Mouse (Mus musculus) neural tube, embryonic 14.5 days (tissue): ENCODE results near the gene Ankfy1. TPM values are rescaled to one million over a fixed set of nuclear protein-coding genes. Genes with fewer than 3 reads are reported as not detected.

Experiments used
- ATAC-seq: fragments of 200-750 bp; cut with Nextera tagmentation; 2 replicates; pipeline ENCODE4 v1.8.0; 2017; ENCODE audit warnings: low read depth, mild to moderate bottlenecking, moderate TSS enrichment, moderate library complexity
- H3K27ac ChIP-seq: fragments of 300-500 bp; sonication (generic); 2 replicates; pipeline ENCODE4 v1.5.1; 2014; ENCODE audit warnings: low read depth, mild to moderate bottlenecking, control low read depth, low read length, moderate library complexity, mixed read lengths
- H3K27me3 ChIP-seq: fragments of 300-500 bp; sonication (generic); 2 replicates; pipeline ENCODE4 v1.6.1; 2014; ENCODE audit warnings: low read length; ENCODE audit not compliant: control insufficient read depth, insufficient read depth
- H3K36me3 ChIP-seq: fragments of 300-500 bp; sonication (generic); 2 replicates; pipeline ENCODE4 v1.6.1; 2014; ENCODE audit warnings: low read length, mixed read lengths; ENCODE audit not compliant: control insufficient read depth, insufficient read depth
- H3K4me1 ChIP-seq: fragments of 300-500 bp; sonication (generic); 2 replicates; pipeline ENCODE4 v1.6.1; 2014; ENCODE audit warnings: low read length; ENCODE audit not compliant: control insufficient read depth, insufficient read depth
- H3K4me2 ChIP-seq: fragments of 300-500 bp; sonication (generic); 2 replicates; pipeline ENCODE4 v1.6.1; 2014; ENCODE audit warnings: mild to moderate bottlenecking, low read depth, low read length, control low read depth
- H3K4me3 ChIP-seq: fragments of 300-500 bp; sonication (generic); 2 replicates; pipeline ENCODE4 v1.5.1; 2014; ENCODE audit warnings: low read depth, low read length, control low read depth, mixed read lengths
- H3K9ac ChIP-seq: fragments of 300-500 bp; sonication (generic); replicated peaks from 2 replicates; pipeline ENCODE4 v1.6.1; 2014; ENCODE audit warnings: low read depth, mild to moderate bottlenecking, control low read depth, low read length, mixed read lengths
- H3K9me3 ChIP-seq: fragments of 300-500 bp; sonication (generic); 2 replicates; pipeline ENCODE4 v1.6.1; 2016; ENCODE audit warnings: low read length; ENCODE audit not compliant: control insufficient read depth
- WGBS: fragments of 180-500 bp; shearing (Covaris S2); extraction: QIAGEN DNeasy Blood & Tissue Kit; methylation state at CpG from one replicate; pipeline ENCODE4 v1.1.7; 2014; 5-methylcytosine and 5-hydroxymethylcytosine counted together
- polyA plus RNA-seq: library from polyadenylated mRNA; unstranded; fragments of >200 nt; fragmentation: Nextera tagmentation; extraction: Ambion mirVana; gene quantifications from 2 replicates; pipeline ENCODE4 v1.2.1, GENCODE M21; 2014

Ankfy1 gene
- polyA plus RNA-seq, 1 experiment from 2014 or later, result 31.2 TPM

- WGBS, result 89% methylated on average over 3 of the region's 3 CpGs
- H3K4me3 ChIP-seq, result no peak overlapping the region
Measured at GRCm38 (mm10) chr11:72805232-72805631, 115.4 kb downstream of the Ankfy1 start.

GRCm38 (mm10) chr11:72806556-72806955 lies 116.8 kb downstream of the Ankfy1 start:
- no peaks in the 10 kb centered on the region for H3K4me1 ChIP-seq
- no peaks in the 10 kb centered on the region for H3K9me3 ChIP-seq
- no peak for ATAC-seq
- H3K9ac ChIP-seq, result no peak overlapping the region
- no peak overlapping the region for H3K4me3 ChIP-seq
- H3K4me2 ChIP-seq, result no peak overlapping the region
- WGBS, result 75% methylated on average over 2 of the region's 2 CpGs
- no peak overlapping the region for H3K27ac ChIP-seq
- no peaks in the 10 kb centered on the region for H3K27me3 ChIP-seq
- no peaks in the 10 kb centered on the region for H3K36me3 ChIP-seq

More at GRCm38 (mm10) chr11:72805232-72805631, 115.4 kb downstream of the Ankfy1 start:
- no peaks in the 10 kb centered on the region for H3K4me1 ChIP-seq
- H3K27me3 ChIP-seq, result no peaks in the 10 kb centered on the region
- no peak overlapping the region for H3K9ac ChIP-seq
- no peaks in the 10 kb centered on the region for H3K36me3 ChIP-seq
- ATAC-seq, result no peak
- H3K9me3 ChIP-seq, result no peaks in the 10 kb centered on the region
- H3K27ac ChIP-seq, result no peak overlapping the region
- H3K4me2 ChIP-seq, result no peak overlapping the region

GRCm38 (mm10) chr11:72807992-72808391 lies 118.2 kb downstream of the Ankfy1 start:
- Histone ChIP-seq H3K27ac (no peak overlapping the region), H3K36me3 (no peaks in the 10 kb centered on the region), H3K4me3 (no peak overlapping the region), H3K4me2 (no peak overlapping the region), H3K4me1 (no peaks in the 10 kb centered on the region), H3K9ac (no peak overlapping the region), H3K27me3 (no peaks in the 10 kb centered on the region), H3K9me3 (no peaks in the 10 kb centered on the region)
- ATAC-seq, result no peak
- 82% methylated on average over 4 of the region's 4 CpGs for WGBS

- Histone ChIP-seq H3K4me3 (no peak overlapping the region), H3K9ac (no peak overlapping the region), H3K9me3 (no peaks in the 10 kb centered on the region), H3K36me3 (0 out of 2 replicates have a peak, but pooled peaks cover under 1% of the 10 kb centered on the region), H3K27me3 (no peaks in the 10 kb centered on the region), H3K4me1 (no peaks in the 10 kb centered on the region), H3K4me2 (no peak overlapping the region), H3K27ac (no peak overlapping the region)
- no peak for ATAC-seq
- 96% methylated on average over 4 of the region's 5 CpGs for WGBS
Measured at GRCm38 (mm10) chr11:72813687-72814086, 123.9 kb downstream of the Ankfy1 start.

- Histone ChIP-seq H3K36me3 (0 out of 2 replicates have a peak, but pooled peaks cover 4% of the 10 kb centered on the region), H3K27ac (no peak overlapping the region), H3K4me1 (no peaks in the 10 kb centered on the region), H3K4me2 (no peak overlapping the region), H3K27me3 (no peaks in the 10 kb centered on the region), H3K9ac (no peak overlapping the region), H3K9me3 (no peaks in the 10 kb centered on the region), H3K4me3 (no peak overlapping the region)
- no peak for ATAC-seq
- 78% methylated on average over 2 of the region's 2 CpGs for WGBS
Measured at GRCm38 (mm10) chr11:72814188-72814587, 124.4 kb downstream of the Ankfy1 start.

- Histone ChIP-seq H3K4me2 (no peak overlapping the region), H3K27ac (no peak overlapping the region), H3K36me3 (peaks cover 17% of the 10 kb centered on the region; the same call in 1 of the 2 replicates), H3K9ac (no peak overlapping the region), H3K27me3 (no peaks in the 10 kb centered on the region), H3K9me3 (no peaks in the 10 kb centered on the region), H3K4me3 (no peak overlapping the region), H3K4me1 (no peaks in the 10 kb centered on the region)
- ATAC-seq, result no peak
- WGBS, result 94% methylated on average over 1 of the region's 1 CpGs
Measured at GRCm38 (mm10) chr11:72816859-72817258, 127.1 kb downstream of the Ankfy1 start.

- no peak for ATAC-seq
- Histone ChIP-seq H3K4me3 (no peak overlapping the region), H3K27ac (no peak overlapping the region), H3K4me2 (no peak overlapping the region), H3K27me3 (no peaks in the 10 kb centered on the region), H3K9ac (no peak overlapping the region), H3K36me3 (peaks cover 27% of the 10 kb centered on the region), H3K4me1 (no peaks in the 10 kb centered on the region), H3K9me3 (no peaks in the 10 kb centered on the region)
- 92% methylated on average over 7 of the region's 7 CpGs for WGBS
Measured at GRCm38 (mm10) chr11:72818067-72818466, 128.3 kb downstream of the Ankfy1 start.

GRCm38 (mm10) chr11:72821041-72821440 lies 131.2 kb downstream of the Ankfy1 start:
- no peak overlapping the region for H3K4me3 ChIP-seq
- H3K36me3 ChIP-seq, result peaks cover 43% of the 10 kb centered on the region

More at GRCm38 (mm10) chr11:72821041-72821440, 131.2 kb downstream of the Ankfy1 start:
- no peaks in the 10 kb centered on the region for H3K4me1 ChIP-seq
- H3K9me3 ChIP-seq, result no peaks in the 10 kb centered on the region
- no peak overlapping the region for H3K9ac ChIP-seq
- H3K27me3 ChIP-seq, result no peaks in the 10 kb centered on the region
- no peak overlapping the region for H3K27ac ChIP-seq
- H3K4me2 ChIP-seq, result no peak overlapping the region
- no peak for ATAC-seq
- 93% methylated on average over 7 of the region's 7 CpGs for WGBS
